Mouse (Mus musculus): Measurements from ENCODE around the gene Slc36a2. TPM values are rescaled to one million over a fixed set of nuclear protein-coding genes. Genes with fewer than 3 reads are reported as not detected.
"Not testable (repeated sequence)": the region's sequence is repeated elsewhere in the genome, so short reads cannot be mapped to it uniquely, and the experiment has no call there.

Slc36a2 gene
- polyA plus RNA-seq, 1 experiment from 2014 or later = 0.70 TPM

GRCm38 (mm10) chr11:55113861-55114250 lies 71.0 kb downstream of the Slc36a2 start:
- not testable (repeated sequence) for H3K9ac ChIP-seq (ENCODE audit: low read depth, low read length); H3K4me1 ChIP-seq (ENCODE audit: control insufficient read depth, insufficient read depth, low read length); H3K9me3 ChIP-seq (ENCODE audit: control insufficient read depth, low read length); H3K4me3 ChIP-seq (ENCODE audit: low read length); H3K4me2 ChIP-seq (ENCODE audit: low read depth, low read length); H3K27me3 ChIP-seq (replicated peaks; ENCODE audit: control insufficient read depth, insufficient read depth, low read length); H3K36me3 ChIP-seq (ENCODE audit: control insufficient read depth, insufficient read depth, low read length); H3K27ac ChIP-seq (ENCODE audit: low read length)
- 16% methylated on average over 4 of the region's 4 CpGs for WGBS
- ATAC-seq = 0 out of 2 replicates have a peak, but pooled peaks have one; percentile 3

GRCm38 (mm10) chr11:55113209-55113860 lies 71.5 kb downstream of the Slc36a2 start:
- 48% methylated on average over 7 of the region's 7 CpGs for WGBS
- peak; percentile 59; the same call in 1 of the 2 replicates for ATAC-seq
- Histone ChIP-seq H3K4me2 (ENCODE audit: low read depth, low read length) (no peak overlapping the region), H3K36me3 (ENCODE audit: control insufficient read depth, insufficient read depth, low read length) (no peaks in the 10 kb centered on the region), H3K9ac (ENCODE audit: low read depth, low read length) (no peak overlapping the region), H3K4me1 (ENCODE audit: control insufficient read depth, insufficient read depth, low read length) (peaks cover 5% of the 10 kb centered on the region; the same call in 1 of the 2 replicates), H3K27me3 (replicated peaks; ENCODE audit: control insufficient read depth, insufficient read depth, low read length) (no peaks in the 10 kb centered on the region), H3K9me3 (ENCODE audit: control insufficient read depth, low read length) (no peaks in the 10 kb centered on the region), H3K27ac (ENCODE audit: low read length) (no peak overlapping the region), H3K4me3 (ENCODE audit: low read length) (no peak overlapping the region)

GRCm38 (mm10) chr11:55110566-55111169 lies 74.2 kb downstream of the Slc36a2 start:
- 55% methylated on average over 7 of the region's 7 CpGs for WGBS
- Histone ChIP-seq H3K4me1 (ENCODE audit: control insufficient read depth, insufficient read depth, low read length) (peaks cover 5% of the 10 kb centered on the region; the same call in 1 of the 2 replicates), H3K27ac (ENCODE audit: low read length) (no peak overlapping the region), H3K4me3 (ENCODE audit: low read length) (no peak overlapping the region), H3K36me3 (ENCODE audit: control insufficient read depth, insufficient read depth, low read length) (no peaks in the 10 kb centered on the region), H3K4me2 (ENCODE audit: low read depth, low read length) (no peak overlapping the region), H3K27me3 (replicated peaks; ENCODE audit: control insufficient read depth, insufficient read depth, low read length) (no peaks in the 10 kb centered on the region), H3K9ac (ENCODE audit: low read depth, low read length) (no peak overlapping the region), H3K9me3 (ENCODE audit: control insufficient read depth, low read length) (no peaks in the 10 kb centered on the region)
- peak; percentile 48; the same call in 1 of the 2 replicates for ATAC-seq

GRCm38 (mm10) chr11:55109521-55110300 lies 75.2 kb downstream of the Slc36a2 start:
- no peak overlapping the region for H3K4me3 ChIP-seq (ENCODE audit: low read length)
- peaks cover 5% of the 10 kb centered on the region; the same call in 1 of the 2 replicates for H3K4me1 ChIP-seq (ENCODE audit: control insufficient read depth, insufficient read depth, low read length)
- H3K27ac ChIP-seq (ENCODE audit: low read length) = no peak overlapping the region
- no peak overlapping the region for H3K4me2 ChIP-seq (ENCODE audit: low read depth, low read length)
- WGBS = 91% methylated on average over 7 of the region's 7 CpGs
- H3K9me3 ChIP-seq (ENCODE audit: control insufficient read depth, low read length) = no peaks in the 10 kb centered on the region
- no peak for ATAC-seq
- no peak overlapping the region for H3K9ac ChIP-seq (ENCODE audit: low read depth, low read length)
- no peaks in the 10 kb centered on the region for H3K27me3 ChIP-seq (replicated peaks; ENCODE audit: control insufficient read depth, insufficient read depth, low read length)
- H3K36me3 ChIP-seq (ENCODE audit: control insufficient read depth, insufficient read depth, low read length) = no peaks in the 10 kb centered on the region

Other genes with a start within 250 kb of the Slc36a2 start
- 27.2 and 28.1 TPM in 2 replicates for gene Tnip1, start 222.2 kb downstream of the Slc36a2 start, polyA plus RNA-seq (2015; fragmentation: Nextera tagmentation; extraction: Ambion mirVana)
- 235 and 247 TPM in 2 replicates for gene Anxa6, start 151.6 kb downstream of the Slc36a2 start, polyA plus RNA-seq (2015; fragmentation: Nextera tagmentation; extraction: Ambion mirVana)
- gene Ccdc69, start 106.9 kb downstream of the Slc36a2 start, polyA plus RNA-seq (2015; fragmentation: Nextera tagmentation; extraction: Ambion mirVana) = 2.3 and 3.0 TPM in 2 replicates
- gene Gm2a, start 87.0 kb downstream of the Slc36a2 start, polyA plus RNA-seq (2015; fragmentation: Nextera tagmentation; extraction: Ambion mirVana) = 20.3 and 21.7 TPM in 2 replicates
- not detected in 2 replicates for gene Slc36a3, start 33.4 kb downstream of the Slc36a2 start, polyA plus RNA-seq (2015; fragmentation: Nextera tagmentation; extraction: Ambion mirVana)
- 2.4 and 2.8 TPM in 2 replicates for gene Slc36a1, start 19.3 kb upstream of the Slc36a2 start, polyA plus RNA-seq (2015; fragmentation: Nextera tagmentation; extraction: Ambion mirVana)
- gene Fat2, start 151.5 kb upstream of the Slc36a2 start, polyA plus RNA-seq (2015; fragmentation: Nextera tagmentation; extraction: Ambion mirVana) = 0.04 and 0.05 TPM in 2 replicates
- 1,500 and 1,563 TPM in 2 replicates for gene Sparc, start 238.1 kb upstream of the Slc36a2 start, polyA plus RNA-seq (2015; fragmentation: Nextera tagmentation; extraction: Ambion mirVana)

Data from intestine, embryonic 16.5 days (tissue).